Mouse (Mus musculus): ENCODE data around the gene Mast4.

Mast4 gene

DNA sequence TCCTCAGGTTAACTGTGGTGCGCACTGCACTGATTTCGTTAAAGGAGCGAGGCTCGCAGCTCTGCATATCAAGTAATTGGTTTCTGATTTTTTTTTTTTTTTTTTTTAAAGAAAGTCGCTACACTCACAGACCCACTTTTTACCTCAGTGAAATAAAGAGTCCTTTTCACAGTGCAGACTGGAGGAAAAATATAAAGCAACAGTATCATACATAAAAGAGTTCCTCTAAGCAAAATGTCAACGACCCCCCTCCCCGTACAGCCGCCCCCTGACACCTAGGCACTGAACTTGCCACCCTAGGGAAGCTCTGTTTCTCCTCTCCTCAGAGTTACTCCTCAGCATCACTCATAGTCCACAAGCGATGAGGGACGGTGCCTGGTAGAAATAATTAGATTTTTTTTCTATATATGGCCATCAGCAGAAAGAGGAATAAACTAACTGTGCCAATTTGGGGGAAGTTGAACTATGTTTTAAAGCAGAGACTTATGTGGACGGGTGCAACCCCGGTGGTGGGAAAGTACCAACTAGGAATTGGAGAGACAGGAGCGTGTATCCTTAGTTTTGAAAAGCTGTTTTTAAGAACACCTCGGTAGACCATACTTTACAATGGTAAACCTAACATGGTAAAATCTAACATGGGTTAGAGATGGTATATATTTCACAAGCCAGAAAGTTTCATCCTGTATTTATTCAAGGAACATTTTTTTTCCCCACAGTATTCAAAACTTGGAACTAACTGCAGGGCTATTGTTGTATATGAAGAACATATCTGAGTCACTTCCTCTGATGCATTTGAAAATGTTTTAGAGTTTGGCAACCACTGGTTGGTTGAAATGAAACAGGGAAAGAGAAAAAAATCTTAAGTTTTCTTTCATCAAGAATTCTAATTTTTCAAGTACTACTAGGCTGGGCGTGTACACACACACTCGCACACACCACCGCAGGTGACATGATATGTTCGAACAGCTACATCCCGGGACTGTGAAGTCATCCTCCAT, 375.7 kb downstream of the Mast4 start:
- no peaks in the 10 kb centered on the region for H3K27me3 ChIP-seq (ENCODE audit: control insufficient read depth, insufficient read depth, low read length, poor library complexity, severe bottlenecking)
- no peaks in the 10 kb centered on the region for H3K36me3 ChIP-seq (ENCODE audit: control insufficient read depth, insufficient read depth, low read length, poor library complexity, severe bottlenecking)
- no peak for DNase-seq (ENCODE audit: low read depth, low spot score)

GRCm38 (mm10) chr13:102957508-102958272, 376.6 kb downstream of the Mast4 start:
- H3K27me3 ChIP-seq (ENCODE audit: control insufficient read depth, insufficient read depth, low read length, poor library complexity, severe bottlenecking), result no peaks in the 10 kb centered on the region
- H3K36me3 ChIP-seq (ENCODE audit: control insufficient read depth, insufficient read depth, low read length, poor library complexity, severe bottlenecking), result no peaks in the 10 kb centered on the region
- DNase-seq (ENCODE audit: low read depth, low spot score), result no peak

DNA sequence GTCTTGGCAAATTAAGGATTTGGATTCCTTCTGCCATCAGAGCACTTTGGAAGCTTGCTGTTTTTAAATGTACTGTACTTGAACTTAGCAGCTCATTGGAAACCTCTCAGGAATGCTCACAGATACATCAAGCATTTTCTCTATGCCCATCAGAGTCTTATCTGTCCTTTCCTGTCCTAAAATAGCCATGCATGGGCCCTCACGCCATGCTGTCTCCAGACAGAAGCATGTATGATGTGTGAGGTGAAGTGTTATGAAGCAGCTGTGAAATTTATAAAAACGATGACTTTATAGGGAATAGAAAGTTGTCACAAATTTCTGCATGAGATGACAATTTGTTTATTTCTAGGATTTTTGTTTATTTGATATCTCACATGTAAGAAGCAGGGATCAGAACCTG, 378.8 kb downstream of the Mast4 start:
- no peaks in the 10 kb centered on the region for H3K27me3 ChIP-seq (ENCODE audit: control insufficient read depth, insufficient read depth, low read length, poor library complexity, severe bottlenecking)
- DNase-seq (ENCODE audit: low read depth, low spot score), result no peak
- H3K36me3 ChIP-seq (ENCODE audit: control insufficient read depth, insufficient read depth, low read length, poor library complexity, severe bottlenecking), result no peaks in the 10 kb centered on the region

GRCm38 (mm10) chr13:102949756-102950155, 384.5 kb downstream of the Mast4 start:
- H3K36me3 ChIP-seq (ENCODE audit: control insufficient read depth, insufficient read depth, low read length, poor library complexity, severe bottlenecking), result no peaks in the 10 kb centered on the region
- no peak for DNase-seq (ENCODE audit: low read depth, low spot score)
- H3K27me3 ChIP-seq (ENCODE audit: control insufficient read depth, insufficient read depth, low read length, poor library complexity, severe bottlenecking), result no peaks in the 10 kb centered on the region; the same call in 1 of the 2 replicates

DNA sequence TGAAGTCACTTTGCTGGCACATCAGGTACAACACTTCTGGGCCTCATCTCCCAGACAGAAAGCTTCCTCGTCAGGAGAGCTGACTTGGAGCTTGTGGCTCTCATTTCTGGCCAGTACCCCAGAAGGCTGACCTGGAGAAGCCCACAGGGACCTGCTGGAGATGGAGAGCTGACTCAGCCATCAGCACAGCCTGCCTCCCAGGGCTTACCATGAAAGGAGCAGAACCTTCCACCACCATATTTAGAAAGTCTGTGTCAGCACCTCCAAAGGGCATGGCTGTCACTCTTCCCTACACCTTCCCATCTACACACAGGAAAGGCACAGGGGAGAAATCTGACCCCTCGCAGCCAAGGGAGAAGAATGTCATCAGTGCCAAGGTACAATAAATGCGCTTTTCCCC, 385.3 kb downstream of the Mast4 start:
- no peaks in the 10 kb centered on the region; the same call in 1 of the 2 replicates for H3K27me3 ChIP-seq (ENCODE audit: control insufficient read depth, insufficient read depth, low read length, poor library complexity, severe bottlenecking)
- H3K36me3 ChIP-seq (ENCODE audit: control insufficient read depth, insufficient read depth, low read length, poor library complexity, severe bottlenecking), result no peaks in the 10 kb centered on the region
- no peak for DNase-seq (ENCODE audit: low read depth, low spot score)

DNA sequence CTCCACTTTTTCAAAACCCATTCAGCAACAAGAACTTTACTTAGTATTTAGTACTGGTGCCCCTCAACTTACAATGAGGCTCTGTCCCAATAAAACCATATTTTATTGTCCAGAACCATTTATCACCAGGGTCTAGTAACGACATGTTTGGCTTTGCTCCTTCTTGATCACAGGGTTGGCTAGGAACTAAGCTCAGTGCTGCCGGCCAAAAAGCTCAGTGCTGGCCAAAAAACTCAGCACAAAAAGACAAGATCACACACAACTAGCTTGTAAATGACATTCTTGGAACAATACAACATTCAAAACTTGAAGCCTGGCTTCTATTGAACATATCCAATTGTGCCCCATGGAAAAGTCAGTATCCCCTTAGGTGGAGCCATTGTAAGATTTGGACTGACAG, 386.8 kb downstream of the Mast4 start:
- no peak for DNase-seq (ENCODE audit: low read depth, low spot score)
- H3K36me3 ChIP-seq (ENCODE audit: control insufficient read depth, insufficient read depth, low read length, poor library complexity, severe bottlenecking), result no peaks in the 10 kb centered on the region
- H3K27me3 ChIP-seq (ENCODE audit: control insufficient read depth, insufficient read depth, low read length, poor library complexity, severe bottlenecking), result no peaks in the 10 kb centered on the region; the same call in 1 of the 2 replicates

GRCm38 (mm10) chr13:102946024-102946821, 388.1 kb downstream of the Mast4 start:
- H3K36me3 ChIP-seq (ENCODE audit: control insufficient read depth, insufficient read depth, low read length, poor library complexity, severe bottlenecking), result no peaks in the 10 kb centered on the region
- no peaks in the 10 kb centered on the region; the same call in 1 of the 2 replicates for H3K27me3 ChIP-seq (ENCODE audit: control insufficient read depth, insufficient read depth, low read length, poor library complexity, severe bottlenecking)
- DNase-seq (ENCODE audit: low read depth, low spot score), result no peak

- Histone ChIP-seq H3K36me3 (ENCODE audit: control insufficient read depth, insufficient read depth, low read length, poor library complexity, severe bottlenecking) (no peaks in the 10 kb centered on the region), H3K27me3 (ENCODE audit: control insufficient read depth, insufficient read depth, low read length, poor library complexity, severe bottlenecking) (no peaks in the 10 kb centered on the region; the same call in 1 of the 2 replicates)
- DNase-seq (ENCODE audit: low read depth, low spot score), result no peak
Observed at GRCm38 (mm10) chr13:102945450-102945849, 388.8 kb downstream of the Mast4 start.

DNA sequence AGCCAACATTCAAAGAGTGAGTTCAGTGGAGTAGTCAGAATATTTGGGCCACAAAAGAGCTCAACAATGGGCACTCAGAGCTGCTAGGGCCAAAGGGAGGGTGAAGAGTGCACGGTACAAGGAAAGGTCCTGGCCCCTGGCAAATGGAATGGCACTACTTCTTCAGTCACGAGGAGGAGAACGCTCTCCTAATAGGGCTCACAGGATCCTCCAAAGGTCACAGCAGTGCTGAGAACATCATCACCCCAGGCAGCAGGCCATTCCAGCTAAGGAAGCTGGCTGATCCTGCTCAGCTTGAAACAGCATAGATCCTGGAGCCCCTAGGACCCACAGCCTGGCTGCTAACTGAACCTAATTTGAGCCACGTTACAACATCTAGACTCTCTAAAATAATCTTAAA, 389.8 kb downstream of the Mast4 start:
- Histone ChIP-seq H3K36me3 (ENCODE audit: control insufficient read depth, insufficient read depth, low read length, poor library complexity, severe bottlenecking) (no peaks in the 10 kb centered on the region), H3K27me3 (ENCODE audit: control insufficient read depth, insufficient read depth, low read length, poor library complexity, severe bottlenecking) (no peaks in the 10 kb centered on the region; the same call in 1 of the 2 replicates)
- no peak for DNase-seq (ENCODE audit: low read depth, low spot score)

DNA sequence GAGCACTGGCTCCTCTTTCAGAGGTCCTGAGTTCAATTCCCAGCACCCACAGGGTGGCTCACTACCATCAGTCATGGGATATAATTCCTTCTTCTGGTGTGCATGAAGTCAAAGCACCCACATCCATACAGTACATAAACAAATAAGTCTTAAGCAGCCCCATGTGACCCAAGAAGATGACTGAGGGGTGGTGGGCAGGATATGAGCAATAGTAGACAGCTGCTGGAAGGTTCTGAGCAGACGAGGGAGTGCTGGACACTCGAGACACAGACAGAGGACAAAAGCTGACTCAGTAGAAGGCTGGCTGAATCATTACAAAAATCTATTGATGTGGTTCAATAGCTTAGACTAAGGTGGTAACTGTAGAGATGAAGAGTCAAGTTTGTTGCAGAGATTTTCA, 391.7 kb downstream of the Mast4 start:
- no peak for DNase-seq (ENCODE audit: low read depth, low spot score)
- Histone ChIP-seq H3K36me3 (ENCODE audit: control insufficient read depth, insufficient read depth, low read length, poor library complexity, severe bottlenecking) (no peaks in the 10 kb centered on the region), H3K27me3 (ENCODE audit: control insufficient read depth, insufficient read depth, low read length, poor library complexity, severe bottlenecking) (no peaks in the 10 kb centered on the region; the same call in 1 of the 2 replicates)

DNA sequence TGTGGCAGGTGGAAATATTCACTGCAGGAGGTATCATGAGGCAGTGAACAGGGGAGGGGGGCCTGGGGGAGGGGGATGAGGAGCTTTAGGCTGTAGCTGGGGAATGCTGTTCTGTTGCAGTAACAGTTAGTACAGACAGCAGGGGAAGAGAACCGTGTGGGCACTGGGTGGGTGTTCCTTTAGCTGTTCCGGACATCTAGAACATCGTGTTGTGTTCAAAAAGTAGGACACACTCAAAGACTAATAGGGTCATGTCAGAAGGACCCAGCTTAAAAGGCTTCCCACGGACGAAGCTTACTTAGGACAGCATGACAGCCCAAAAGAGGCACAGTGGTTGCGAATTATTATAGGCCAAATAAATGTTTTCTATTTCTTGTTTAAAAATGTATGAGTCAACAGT, 393.8 kb downstream of the Mast4 start:
- Histone ChIP-seq H3K27me3 (ENCODE audit: control insufficient read depth, insufficient read depth, low read length, poor library complexity, severe bottlenecking) (no peaks in the 10 kb centered on the region), H3K36me3 (ENCODE audit: control insufficient read depth, insufficient read depth, low read length, poor library complexity, severe bottlenecking) (no peaks in the 10 kb centered on the region)
- no peak for DNase-seq (ENCODE audit: low read depth, low spot score)

- no peak for DNase-seq (ENCODE audit: low read depth, low spot score)
- no peaks in the 10 kb centered on the region for H3K27me3 ChIP-seq (ENCODE audit: control insufficient read depth, insufficient read depth, low read length, poor library complexity, severe bottlenecking)
- no peaks in the 10 kb centered on the region for H3K36me3 ChIP-seq (ENCODE audit: control insufficient read depth, insufficient read depth, low read length, poor library complexity, severe bottlenecking)
Observed at GRCm38 (mm10) chr13:102936233-102936632, 398.1 kb downstream of the Mast4 start.

DNA sequence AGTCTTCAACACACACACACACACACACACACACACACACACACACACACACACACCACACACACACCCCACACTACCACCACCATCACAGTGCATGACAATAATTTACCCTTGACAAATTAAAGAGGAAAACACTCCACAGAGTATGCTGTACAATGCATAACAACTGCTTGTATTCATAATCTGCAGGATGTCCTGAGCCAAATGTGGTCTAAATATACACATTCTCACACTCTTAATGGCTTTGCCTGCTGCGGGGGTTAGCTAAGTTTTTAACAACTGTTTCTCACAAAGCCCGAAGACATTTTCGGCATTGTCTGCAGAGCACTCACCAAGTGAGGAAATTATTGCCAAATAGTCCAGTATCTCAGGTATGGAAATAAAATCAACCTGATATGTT, 398.5 kb downstream of the Mast4 start:
- Histone ChIP-seq H3K36me3 (ENCODE audit: control insufficient read depth, insufficient read depth, low read length, poor library complexity, severe bottlenecking) (no peaks in the 10 kb centered on the region), H3K27me3 (ENCODE audit: control insufficient read depth, insufficient read depth, low read length, poor library complexity, severe bottlenecking) (no peaks in the 10 kb centered on the region)

DNA sequence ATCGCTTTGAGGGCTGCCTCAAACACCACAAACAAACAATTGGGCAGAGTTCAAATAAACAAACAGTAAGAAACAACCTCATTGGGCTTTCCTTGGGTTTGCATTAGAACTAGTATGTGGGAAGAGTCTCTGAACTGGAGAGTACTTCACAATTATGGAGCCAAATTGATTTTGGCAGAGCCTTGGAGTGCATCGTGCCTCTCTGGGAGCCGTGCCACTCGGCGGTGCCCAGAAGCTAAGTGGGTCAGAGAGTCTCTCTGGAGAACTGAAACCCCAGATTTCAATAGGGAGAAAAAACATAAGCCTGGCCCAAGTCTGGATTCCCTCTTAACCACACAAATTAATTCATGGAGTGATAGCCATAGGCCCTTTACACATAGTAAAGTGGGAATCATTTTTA, 400.6 kb downstream of the Mast4 start:
- no peak for DNase-seq (ENCODE audit: low read depth, low spot score)

More for the DNA sequence above, 398.5 kb downstream of the Mast4 start:
- no peak for DNase-seq (ENCODE audit: low read depth, low spot score)

More for the DNA sequence above, 400.6 kb downstream of the Mast4 start:
- no peaks in the 10 kb centered on the region for H3K36me3 ChIP-seq (ENCODE audit: control insufficient read depth, insufficient read depth, low read length, poor library complexity, severe bottlenecking)
- no peaks in the 10 kb centered on the region for H3K27me3 ChIP-seq (ENCODE audit: control insufficient read depth, insufficient read depth, low read length, poor library complexity, severe bottlenecking)

Measured in splenic B cell, adult 2 months (primary cell).